Mouse (Mus musculus): Measurements from ENCODE around the gene Arl3.
A peak's percentile ranks its signal among the peaks of the same experiment; 100 is the strongest.

Gene Arl3

DNA sequence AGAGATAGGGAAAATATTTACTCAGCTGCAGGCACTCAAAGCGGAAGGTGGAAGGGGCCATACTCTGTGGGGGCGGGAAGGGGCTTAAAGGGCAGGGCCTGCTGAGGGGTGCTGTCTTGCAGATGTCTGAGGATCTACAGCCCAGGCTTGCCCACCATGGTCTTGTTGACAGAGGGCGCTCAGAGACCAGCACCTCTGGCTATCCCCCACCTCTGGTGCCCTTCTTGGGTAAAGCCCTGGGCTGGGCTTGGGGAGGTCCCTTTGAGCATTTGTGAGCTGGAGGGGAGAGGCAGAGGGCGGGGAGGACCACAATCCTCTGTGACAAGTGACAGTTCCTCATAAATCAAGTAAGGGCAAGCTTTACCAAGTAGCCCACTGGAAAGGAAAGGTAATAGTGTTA lies 39.9 kb downstream of the Arl3 start:
- DNase-seq (ENCODE audit: low read depth), result no peak

DNA sequence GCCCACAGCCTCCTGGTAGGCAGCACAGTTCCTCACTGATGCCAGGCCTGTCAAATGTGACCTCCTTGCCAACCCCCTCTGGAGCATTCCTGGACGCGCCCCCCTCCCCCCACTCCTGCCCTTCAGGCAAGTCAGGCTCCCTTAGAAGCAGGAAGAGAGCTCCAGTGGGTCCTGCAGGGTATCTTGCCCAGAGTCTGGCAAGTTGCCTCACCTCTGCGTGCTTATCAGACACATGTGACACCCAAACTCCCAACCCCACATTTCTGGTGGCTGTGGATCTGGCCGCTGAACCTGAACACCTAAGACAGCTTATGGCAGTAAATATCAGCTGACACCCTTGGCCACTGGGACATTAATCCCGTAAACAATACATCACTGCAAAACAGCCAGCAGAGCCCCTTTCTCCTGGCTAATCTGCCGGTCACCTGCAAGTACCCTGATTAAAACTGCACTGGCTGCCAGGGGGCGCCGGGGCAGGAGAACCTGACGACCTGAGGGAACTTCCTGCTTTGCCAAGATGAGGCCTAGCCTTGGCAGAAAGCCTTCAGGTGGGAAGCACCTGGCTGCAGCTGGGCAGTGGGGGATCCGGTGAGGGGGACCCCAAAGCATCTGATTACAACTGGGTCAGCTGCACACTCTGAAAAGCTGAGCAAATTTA lies 40.8 kb downstream of the Arl3 start:
- no peak for DNase-seq (ENCODE audit: low read depth)

DNA sequence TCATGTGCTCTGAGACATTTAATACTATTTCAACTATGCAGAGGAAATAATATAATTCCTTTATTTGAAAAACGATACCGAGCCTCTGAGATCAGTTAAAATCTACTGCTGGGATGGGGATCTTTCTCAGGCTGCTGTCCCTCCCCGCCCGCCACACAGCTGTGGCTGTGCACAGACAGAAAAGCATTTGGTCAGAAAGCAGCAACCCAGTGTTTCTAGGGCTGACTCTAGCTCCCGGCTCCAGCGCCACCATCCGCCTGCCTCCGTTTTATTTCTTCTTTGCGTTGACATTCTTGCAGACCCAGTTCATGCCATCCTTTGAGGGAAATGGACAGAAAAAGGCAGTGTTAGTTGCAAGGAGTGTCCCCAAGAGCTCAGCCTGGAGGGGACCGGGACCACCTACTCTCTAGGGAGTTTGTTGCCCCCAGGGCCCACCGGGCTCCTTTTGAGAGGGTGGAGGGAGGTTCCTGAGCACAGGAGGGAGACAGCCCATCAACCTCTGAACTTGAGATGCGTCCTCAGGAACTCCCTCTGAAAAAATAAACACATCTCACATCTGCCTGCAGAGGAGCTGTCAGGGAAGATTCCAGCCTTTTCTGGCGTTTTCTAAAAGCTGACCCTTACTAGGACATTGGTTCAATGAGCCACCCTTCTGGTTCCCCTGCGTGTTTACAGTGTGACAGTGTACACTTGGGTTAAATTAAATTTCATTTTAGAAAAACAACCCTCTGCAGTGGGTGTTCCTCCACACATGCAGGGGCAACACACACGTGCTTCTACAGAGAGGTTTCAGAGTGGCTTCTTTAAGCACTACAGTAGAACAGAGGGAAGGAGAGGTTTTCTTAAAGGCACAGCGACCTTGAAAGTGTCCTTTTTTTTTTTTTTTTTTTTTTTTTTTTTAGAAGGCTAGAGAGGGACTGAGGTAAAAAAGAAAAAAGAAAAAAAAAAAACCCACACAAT lies 41.6 kb downstream of the Arl3 start:
- DNase-seq (ENCODE audit: low read depth), result no peak

DNA sequence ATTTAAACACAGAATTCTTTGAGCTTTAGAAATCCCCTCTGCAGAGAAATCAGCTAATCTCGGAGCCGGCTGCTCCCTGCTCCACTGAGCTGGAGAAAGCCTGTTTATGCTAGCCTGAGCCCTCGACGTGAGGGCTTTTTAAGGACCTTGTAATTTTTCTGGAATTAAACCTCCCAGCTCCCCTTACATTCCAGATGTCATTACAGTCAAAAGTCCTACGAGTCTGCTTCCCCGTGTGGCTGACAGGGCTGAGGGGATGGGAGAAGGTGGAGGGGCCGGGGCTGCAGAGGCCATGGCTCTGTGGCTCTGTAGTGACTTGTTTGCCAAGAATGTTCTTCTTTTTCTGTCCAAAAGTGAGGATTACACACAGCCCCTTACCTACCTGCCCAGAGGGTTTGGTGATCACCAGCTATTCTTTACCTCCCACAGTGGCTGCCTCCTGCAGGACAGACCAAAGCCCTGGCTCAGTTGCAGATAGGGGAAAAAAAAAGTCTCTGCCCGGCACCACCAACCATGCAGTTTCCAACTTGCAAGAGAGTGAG lies 42.5 kb downstream of the Arl3 start:
- DNase-seq (ENCODE audit: low read depth), result no peak

DNA sequence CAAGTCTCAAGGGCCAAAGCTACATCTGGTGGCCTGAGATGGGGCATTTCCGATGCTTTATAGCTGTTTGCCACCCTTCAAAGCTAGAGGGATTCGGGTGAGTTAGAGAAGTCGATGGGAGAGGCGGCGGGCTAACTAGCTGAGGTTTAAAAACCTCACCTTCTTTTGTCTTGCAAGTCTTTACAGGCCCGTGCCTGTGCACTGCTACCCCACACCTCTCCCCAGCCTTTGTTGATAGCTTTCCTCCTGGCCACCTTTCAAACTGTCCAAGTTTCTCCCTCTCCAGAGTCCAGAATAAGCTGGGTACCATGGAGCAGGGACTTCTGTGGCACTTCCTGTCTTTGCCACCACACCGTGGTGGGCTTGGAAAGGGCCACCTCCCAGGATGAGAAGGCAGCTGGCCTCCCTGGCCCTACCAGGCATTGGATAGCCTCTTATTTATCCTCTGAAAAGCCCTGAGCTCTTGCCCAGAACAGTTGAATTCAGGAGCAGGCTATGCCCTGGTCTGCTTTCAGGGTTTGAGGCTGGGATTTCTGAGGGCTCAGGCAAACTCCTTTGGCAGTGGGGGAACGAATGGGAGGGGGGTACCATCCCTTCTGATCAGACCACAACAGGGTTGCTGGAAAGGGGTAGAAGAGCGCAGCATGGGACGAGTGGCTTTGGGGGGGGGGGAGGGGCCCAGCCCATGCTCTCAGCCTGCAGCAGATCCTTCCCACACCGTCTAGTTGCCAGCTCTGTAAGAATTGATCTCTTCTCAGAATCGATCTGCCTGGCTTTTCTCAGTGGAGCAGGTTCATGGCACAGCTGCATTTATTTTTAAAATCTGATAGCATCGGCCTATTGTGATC lies 43.2 kb downstream of the Arl3 start:
- no peak for DNase-seq (ENCODE audit: low read depth)

DNA sequence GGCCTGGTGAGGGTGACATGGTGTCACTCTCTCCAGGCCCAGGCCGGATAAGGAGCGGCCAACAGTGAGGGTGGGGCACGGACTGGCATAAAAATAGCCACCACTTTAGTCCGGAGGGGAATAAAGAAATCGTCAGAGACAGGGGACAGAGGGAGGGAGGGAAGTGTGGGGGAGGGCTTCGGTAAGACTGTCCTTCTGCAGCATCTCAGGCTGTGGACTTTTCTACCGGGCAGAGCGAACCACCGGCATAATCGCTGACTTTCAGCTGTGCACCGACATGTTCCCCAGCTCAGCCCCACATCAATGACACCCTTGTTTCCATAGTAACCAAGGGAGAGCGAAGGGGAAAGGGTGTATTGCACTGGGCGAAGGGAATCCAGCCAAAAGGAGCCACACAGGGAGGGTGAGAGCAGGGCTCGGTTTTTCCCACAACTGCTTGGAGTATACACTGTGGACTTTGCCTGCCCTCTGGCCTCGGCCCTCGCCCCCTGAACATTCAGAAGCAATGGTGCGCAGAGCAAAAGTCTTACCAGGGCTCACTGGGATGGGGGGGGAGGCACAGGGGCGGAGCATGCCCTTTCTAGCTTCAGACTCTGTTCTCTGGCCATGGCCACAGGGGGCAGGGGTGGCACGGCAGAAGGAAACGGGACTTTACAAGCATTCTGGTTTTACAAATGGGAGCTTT lies 44.3 kb downstream of the Arl3 start:
- DNase-seq (ENCODE audit: low read depth), result peak; percentile 62

DNA sequence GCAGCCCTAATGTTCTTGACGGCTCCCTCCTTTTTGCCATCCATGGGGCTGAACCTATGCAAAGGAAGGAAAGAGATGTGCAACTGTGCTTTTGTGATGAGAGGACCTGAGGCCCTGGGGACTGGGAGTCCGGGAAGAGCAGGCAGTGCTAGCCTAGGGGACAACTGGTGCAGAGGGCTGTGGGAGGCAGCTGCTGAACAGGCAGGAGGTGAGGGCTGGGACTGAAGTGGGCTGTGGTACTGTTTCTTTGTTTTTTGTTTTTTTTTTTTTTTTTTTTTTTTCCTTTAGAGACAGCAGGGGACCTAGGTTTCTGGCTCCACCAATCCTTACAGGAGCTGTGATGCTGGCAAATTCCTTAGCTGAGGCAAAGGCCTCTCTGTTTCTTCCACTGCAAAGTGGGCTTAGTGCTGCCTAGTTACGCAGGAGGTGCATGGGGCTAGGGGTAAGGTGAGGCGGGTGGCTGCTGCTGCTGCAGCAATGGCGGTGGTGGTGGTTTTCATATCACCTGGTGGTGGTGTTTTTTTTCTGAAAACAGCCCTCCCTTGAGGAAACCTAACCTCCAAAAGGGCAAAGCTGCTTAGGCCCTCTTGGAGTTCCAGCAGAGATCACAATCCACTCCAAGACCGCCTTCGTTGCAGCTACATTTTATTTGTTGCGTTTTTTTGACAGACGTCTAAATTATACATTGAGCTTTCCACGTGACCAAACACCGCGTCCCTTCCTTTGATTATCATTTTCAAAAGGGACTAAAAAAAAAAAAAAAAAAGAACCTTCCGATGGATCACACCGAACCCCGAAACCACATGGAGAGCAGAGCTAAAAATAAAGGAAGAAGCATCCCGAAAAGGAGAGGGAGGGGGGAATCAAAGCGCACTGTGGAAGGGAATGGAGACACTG lies 45.1 kb downstream of the Arl3 start:
- peak; percentile 35 for DNase-seq (ENCODE audit: low read depth)

DNA sequence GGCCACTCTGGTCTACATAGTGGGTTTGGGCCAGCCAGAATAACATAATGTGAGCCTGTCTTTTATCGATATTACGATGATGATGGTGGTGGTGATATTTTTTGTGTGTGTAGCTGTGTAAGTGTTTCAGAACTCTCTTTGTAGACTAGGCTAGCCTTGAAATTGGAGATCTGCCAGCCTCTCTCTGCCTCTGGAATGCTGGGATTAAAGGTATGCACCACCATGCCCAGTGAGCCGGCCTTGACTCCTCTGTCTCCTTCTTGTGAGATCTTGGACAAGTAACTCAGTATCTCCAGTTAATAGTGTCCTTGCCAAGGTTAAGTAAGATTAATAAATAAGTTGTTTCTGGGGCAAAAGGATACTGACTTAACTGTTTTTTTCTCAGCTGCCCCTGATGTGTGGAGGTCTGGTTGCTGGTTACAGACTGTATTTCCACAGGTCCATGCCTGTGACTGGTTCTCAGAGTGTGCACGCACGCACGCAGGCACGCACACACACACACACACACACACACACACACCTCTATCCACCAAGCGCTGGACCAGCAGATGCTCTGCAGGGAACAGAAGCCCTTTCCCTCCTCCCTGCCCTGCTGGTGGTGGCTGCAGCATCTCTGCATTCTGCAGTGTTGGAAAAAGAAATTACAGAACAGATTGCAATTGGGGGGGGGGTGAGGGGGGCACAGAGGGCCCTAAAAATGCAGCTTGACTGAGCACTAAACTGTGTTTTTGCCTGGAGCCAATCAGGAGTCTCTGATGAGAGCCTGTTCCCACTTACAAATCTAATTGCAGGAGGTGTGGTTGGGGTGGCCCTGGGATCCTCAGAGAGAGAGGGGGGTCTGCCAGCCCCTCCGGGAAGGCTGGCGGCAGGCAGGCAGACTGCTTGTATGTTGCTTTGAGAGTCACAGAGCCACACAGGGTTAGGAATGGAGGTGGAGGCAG lies 47.0 kb downstream of the Arl3 start:
- no peak for DNase-seq (ENCODE audit: low read depth)

DNA sequence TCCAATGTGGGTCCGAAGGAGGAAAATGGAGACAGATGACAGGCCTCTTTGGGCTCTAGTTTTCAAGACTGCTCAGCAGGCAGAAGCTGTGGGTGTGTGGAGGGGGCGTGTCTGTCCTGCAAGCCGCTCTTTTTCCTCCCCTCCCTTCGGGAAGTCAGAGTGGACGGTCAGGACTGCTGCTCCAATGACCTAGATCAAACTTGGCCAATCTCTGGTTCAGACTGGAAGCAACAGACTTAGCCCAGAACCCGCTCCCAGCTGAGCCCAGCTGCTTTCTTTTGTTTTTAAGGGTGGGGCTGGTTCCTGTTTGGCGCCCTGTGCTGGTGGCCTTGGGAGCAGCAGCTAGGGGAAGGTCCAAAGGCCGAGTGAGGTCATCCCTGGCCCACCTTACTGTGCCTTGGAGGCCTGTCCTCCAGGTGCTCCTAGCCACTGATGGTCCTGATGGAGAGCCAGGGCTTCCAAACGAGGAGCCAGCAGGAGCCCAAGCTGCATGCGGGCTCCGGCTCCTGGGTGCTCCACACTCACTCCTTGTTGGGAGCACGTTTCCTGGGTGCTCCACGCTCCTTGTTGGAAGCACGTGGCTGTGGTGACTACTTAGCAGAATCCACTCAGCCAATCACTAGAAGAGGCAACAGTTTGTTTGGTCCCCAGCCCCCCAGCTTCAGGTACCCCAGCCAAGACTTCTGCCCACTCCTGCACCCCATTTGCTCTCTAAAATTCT lies 48.2 kb downstream of the Arl3 start:
- peak; percentile 28 for DNase-seq (ENCODE audit: low read depth)

DNA sequence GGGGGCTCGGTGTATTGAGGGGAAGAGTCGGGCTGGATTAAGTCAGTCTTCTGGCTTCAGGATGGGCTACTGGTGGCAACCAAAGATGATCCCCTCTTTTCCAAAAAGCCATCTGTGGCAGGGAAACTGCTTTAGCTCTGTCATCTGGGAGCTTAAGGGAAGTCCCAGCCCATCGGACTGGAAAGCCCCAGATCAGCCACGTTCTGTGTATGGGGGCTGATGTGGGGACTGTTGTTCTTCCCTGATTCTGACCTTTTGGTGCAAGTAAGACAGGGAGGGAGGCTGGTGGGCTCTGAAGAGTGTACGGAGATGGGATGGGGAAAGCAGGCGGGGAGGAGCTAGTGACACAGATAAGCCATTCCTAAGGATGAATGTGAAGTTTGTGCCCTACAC lies 48.9 kb downstream of the Arl3 start:
- DNase-seq (ENCODE audit: low read depth), result peak; percentile 19

DNA sequence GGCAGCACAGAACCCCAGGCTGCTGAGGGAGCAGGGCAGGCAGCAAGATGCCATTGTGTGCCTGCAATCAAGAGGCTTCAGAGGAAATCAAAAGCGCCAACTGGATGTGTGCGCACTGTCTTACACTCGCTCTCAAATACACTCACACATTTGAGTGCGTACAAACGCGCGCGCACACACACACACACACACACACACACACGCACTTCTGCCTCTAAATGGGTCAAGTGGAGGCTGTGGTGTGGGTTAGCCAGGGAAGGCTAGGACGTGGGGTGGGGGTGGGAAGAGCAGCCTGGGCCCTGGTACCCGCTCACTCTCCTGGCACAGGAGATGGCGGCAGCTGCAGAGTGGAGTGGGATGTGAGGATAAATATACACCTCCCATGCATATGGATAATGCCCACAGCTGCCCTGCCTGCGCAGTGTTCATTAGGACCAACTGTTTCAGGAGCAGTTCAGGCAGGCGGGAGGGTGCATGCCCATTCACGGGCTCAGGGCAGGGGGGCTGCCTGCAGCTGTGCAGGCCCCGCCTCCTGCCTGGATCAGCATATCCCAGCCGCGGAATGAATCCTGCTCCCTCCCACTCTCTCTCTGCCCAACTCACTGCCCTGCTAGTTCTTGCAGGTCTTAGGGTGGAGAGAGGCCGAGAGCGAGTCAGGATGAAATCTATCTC lies 49.4 kb downstream of the Arl3 start:
- peak; percentile 48 for DNase-seq (ENCODE audit: low read depth)

DNA sequence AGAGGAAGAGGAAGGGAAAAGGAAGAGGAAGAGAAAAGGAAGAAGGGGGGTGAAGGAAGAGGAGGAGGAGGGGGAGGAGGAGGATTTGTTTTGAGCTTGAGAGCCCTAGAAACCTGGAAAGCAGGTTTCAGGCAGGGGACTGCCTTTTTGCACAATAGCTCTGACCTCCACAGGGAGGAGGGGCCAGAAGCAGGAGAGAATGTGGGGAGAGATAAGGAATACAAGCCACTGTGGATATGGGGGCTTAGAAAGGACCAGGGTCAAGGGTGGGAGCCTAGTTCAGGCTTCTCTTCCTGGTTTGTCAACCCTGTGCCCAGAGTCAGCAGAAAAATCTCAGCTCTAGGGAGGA lies 49.9 kb downstream of the Arl3 start:
- no peak for DNase-seq (ENCODE audit: low read depth)

DNA sequence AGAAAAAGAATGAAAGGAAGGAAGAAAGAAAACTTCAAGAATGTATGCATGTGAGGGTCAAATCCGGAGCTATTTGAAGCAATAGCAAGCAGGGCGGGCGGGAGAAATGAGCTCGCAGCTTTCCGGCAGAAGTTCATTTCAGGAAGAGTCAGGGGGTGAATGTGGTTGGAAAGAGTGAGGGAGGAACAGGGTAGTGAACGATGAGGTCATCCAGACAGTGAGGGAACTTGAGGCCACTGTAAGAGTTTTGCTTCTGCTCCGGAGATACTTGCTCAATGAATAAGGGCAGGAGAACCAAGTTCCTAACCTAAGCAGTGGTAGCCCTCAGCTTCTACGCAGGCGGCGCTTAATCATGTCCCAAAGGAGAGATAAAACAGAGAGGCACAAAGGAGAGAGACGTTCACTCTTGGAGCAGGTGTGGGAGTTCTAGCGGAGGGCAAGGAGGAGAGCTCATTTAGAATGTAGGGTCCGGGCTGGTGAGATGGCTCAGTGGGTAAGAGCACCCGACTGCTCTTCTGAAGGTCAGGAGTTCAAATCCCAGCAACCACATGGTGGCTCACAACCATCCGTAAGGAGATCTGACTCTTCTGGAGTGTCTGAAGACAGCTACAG lies 50.5 kb downstream of the Arl3 start:
- peak; percentile 43 for DNase-seq (ENCODE audit: low read depth)

DNA sequence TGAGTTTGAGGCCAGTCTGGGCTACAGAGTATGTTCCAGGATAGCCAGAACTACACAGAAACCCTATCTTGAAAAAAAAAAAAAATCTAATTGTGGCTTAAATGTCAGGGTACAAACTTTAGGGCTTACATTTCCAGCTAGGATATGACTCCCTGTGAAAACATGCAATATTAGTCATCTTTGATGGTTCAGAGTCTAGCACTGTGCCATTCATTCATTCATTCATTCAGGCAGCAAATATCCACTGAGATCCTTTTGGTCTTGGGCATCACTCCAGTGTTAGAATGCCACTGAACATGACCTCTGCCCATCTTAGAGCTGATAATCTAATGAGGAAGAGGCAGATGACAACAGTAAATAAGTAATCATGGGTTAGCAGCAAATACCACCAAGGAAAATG lies 51.3 kb downstream of the Arl3 start:
- DNase-seq (ENCODE audit: low read depth), result peak; percentile 19

DNA sequence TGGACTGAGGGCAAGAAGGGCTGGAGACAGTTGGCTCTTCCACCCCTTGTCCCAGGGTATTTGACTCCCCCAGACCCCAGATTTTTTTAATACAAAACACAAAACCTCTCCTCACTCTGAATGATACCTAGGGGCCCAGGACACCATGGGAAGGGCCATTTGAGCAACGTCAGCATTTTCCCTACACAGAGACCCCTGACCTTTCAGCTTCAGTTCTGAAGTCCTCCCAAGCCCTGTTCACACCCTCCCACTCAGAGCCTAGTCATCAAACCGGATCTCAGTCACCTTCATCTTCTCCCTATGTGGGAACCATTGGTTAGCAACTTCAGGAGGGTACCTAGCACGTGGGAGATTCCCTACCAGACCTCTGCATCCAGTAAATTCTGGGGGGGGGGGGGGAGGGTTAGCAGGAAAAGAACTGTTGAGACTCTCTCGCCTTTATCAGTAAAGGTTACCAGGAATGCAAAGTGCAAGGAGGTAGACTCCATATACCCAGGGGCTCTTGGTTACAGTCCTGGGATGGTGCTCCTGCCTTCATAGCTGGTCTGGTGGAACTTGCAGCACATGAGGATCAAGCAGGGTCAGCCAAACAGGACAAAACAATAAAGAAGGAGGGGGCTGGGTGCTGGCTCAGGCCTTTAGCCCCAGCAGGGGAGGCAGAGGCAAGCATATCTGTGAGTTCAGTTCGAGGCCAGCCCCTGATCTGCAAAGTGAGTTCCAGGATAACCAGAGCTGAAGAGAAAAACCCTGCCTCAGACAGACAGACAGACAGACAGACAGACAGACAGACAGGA lies 54.0 kb downstream of the Arl3 start:
- DNase-seq (ENCODE audit: low read depth), result no peak

DNA sequence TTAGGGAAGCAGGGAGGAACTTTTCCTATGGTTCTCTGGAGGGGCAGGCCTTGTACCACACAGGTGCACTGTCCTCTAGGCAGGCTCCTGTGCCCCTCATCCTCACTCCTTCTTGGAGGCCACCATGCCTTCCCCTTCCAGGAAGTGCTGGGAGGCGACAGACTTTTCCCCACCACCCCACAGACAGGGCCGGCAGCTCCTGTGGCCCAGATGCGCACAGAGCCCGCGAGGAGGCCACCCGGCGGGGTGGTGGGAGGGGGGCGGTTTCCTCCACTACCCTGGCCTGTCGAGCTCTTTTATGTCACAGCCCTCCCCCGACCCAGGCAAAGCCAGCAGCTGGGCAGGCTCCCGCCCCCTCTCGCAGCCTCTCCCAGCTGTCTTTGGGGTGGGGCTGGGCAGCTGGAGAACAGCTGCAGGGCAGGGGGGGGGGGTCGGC lies 54.6 kb downstream of the Arl3 start:
- DNase-seq (ENCODE audit: low read depth), result peak; percentile 57

Data from naive thymus-derived CD4-positive, alpha-beta T cell, adult 2 months (primary cell).